Mouse (Mus musculus) 3T3-L1 (cell line): ENCODE measurements around the gene Olfr198.
"Not testable (repeated sequence)": the region's sequence is repeated elsewhere in the genome, so short reads cannot be mapped to it uniquely, and the experiment has no call there.

Source experiments
- DNase-seq: peaks from one replicate; pipeline ENCODE4 v3.0.0-alpha.2; 2015; ENCODE audit warnings: low read depth, low spot score

The Olfr198 gene

GRCm38 (mm10) chr16:59203433-59203832 lies at the start of gene Olfr198:
TSS of gene Olfr198 (minus strand) at chr16:59203533.
- not testable (repeated sequence) for DNase-seq

DNA sequence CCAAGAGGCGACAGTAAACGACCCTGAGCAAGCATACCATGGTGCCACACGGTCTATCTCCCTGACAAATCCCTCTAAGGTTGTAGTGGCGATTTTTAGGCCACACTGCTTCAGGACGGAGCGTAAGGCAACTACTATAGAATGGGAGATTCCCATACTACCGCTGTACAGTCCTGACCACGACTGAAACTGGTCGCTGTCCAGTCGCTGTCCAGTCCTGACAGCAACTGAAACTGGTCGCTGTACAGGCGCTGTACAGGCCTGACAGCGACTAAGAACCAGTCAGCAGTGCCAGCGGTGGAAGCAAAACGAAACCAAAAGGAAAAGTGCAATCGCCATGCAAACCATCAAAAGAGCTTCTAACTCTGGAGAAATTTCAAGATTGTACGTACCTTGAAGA lies 46.4 kb upstream of the Olfr198 start:
- DNase-seq, result no peak

DNA sequence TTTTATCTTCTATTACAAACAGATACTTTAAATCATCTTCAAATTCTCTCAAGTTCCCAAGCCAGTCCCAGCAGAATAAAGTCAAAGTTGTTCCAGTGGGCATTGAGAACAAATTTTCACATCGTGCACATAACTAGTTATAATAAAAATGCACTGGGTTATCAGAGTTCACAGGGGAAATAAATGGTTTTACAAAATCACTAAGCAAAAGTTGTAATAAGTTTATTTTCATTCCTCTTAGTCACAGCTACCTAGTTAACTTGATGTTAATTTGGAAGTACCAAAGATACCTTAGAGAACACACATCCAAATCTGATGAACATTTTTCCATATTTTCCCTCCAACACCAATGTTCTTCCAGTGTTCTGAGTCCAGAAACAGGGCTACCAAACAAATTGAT lies 16.3 kb upstream of the Olfr198 start, which contains the start of gene Olfr199:
Gene Olfr199 (minus strand): TSS at position 101 of the 400 bp plus-strand sequence.
- not testable (repeated sequence) for DNase-seq

- not testable (repeated sequence) for DNase-seq
Observed at GRCm38 (mm10) chr16:59217861-59218260, 14.5 kb upstream of the Olfr198 start.

GRCm38 (mm10) chr16:59170354-59170753 lies 33.0 kb downstream of the Olfr198 start, which contains the start of gene Olfr196:
TSS of gene Olfr196 (minus strand) at chr16:59170454.
- DNase-seq, result no peak

GRCm38 (mm10) chr16:59151996-59152395 lies 51.3 kb downstream of the Olfr198 start:
- DNase-seq, result no peak
